ENCODE assay signal across 27 mouse cellular contexts in genomic region chr7:81597660-81598059, GRCm38 (mm10). TPM values are rescaled to one million over a fixed set of nuclear protein-coding genes. Genes with fewer than 3 reads are reported as not detected.
A peak's percentile ranks its signal among the peaks of the same experiment; 100 is the strongest.
DNase-seq lines count a peak whose midpoint lies in the region; ATAC-seq lines count a peak whose summit lies in the region.
"Had no signal": no experiment of that assay in that cellular context is flagged by ENCODE, and none has a peak within 500 bp of the region (broad histone marks: within the 10 kb centered on the region; RNA-seq: fewer than 3 reads in every experiment).

No protein-coding gene starts in this region.

- ATAC-seq in kidney, embryonic 16.5 days (ENCODE audit: low FRiP score, low TSS enrichment), result peak; percentile 23; the same call in 1 of the 2 replicates
- ATAC-seq in intestine, embryonic 15.5 days, result peak; percentile 56
- peak; percentile 29; the same call in 1 of the 2 replicates for ATAC-seq in stomach, embryonic 16.5 days (ENCODE audit: insufficient read depth, low FRiP score)
- ATAC-seq: liver, postnatal 0 days; midbrain, embryonic 16.5 days had no signal

- no peaks in the 10 kb centered on the region for H3K9me3 ChIP-seq in kidney, embryonic 16.5 days (ENCODE audit: low read length)
- H3K9me3 ChIP-seq in intestine, embryonic 15.5 days, result no peaks in the 10 kb centered on the region
- H3K9me3 ChIP-seq in stomach, embryonic 16.5 days (replicated peaks; ENCODE audit: control insufficient read depth, low read length), result no peaks in the 10 kb centered on the region
- H3K9me3 ChIP-seq: embryonic facial prominence, embryonic 13.5 days; forebrain, embryonic 12.5 days; hindbrain, embryonic 15.5 days; limb, embryonic 12.5 days; midbrain, embryonic 10.5 days; stomach, embryonic 15.5 days had no signal

- no peak overlapping the region for H3K27ac ChIP-seq in kidney, embryonic 16.5 days (ENCODE audit: low read length)
- no peak overlapping the region for H3K27ac ChIP-seq in intestine, embryonic 15.5 days
- no peak overlapping the region for H3K27ac ChIP-seq in stomach, embryonic 16.5 days (ENCODE audit: low read length)
- H3K27ac ChIP-seq: embryonic facial prominence, embryonic 13.5 days; forebrain, embryonic 12.5 days; hindbrain, embryonic 15.5 days; limb, embryonic 12.5 days; midbrain, embryonic 10.5 days; stomach, embryonic 15.5 days had no signal

- peak; percentile 64 for DNase-seq in heart, adult 11 months
- DNase-seq in heart, postnatal 25 days (ENCODE audit: low spot score), result no peak
- no peak for DNase-seq in kidney, postnatal 14 days
- no peak for DNase-seq in adrenal gland, adult 2 months
- DNase-seq: adrenal gland, postnatal 25 days; cerebellum, adult 11-12 months; cerebellum, postnatal 10 days; gastrocnemius, postnatal 25 days; heart, adult 18-20 months; kidney, adult 9 months; kidney, postnatal 25 days; lung, postnatal 10 days; right cerebral cortex, postnatal 25 days had no signal

- WGBS in kidney, embryonic 16.5 days, result 88% methylated on average over 1 of the region's 1 CpGs
- 96% methylated on average over 1 of the region's 1 CpGs for WGBS in intestine, embryonic 15.5 days
- 100% methylated on average over 1 of the region's 1 CpGs for WGBS in stomach, embryonic 16.5 days

- H3K4me2 ChIP-seq in kidney, embryonic 16.5 days (replicated peaks; ENCODE audit: low read depth, low read length), result no peak overlapping the region
- no peak overlapping the region for H3K4me2 ChIP-seq in intestine, embryonic 15.5 days (replicated peaks)
- H3K4me2 ChIP-seq in stomach, embryonic 16.5 days (ENCODE audit: low read depth, low read length), result no peak overlapping the region
- H3K4me2 ChIP-seq: embryonic facial prominence, embryonic 13.5 days; forebrain, embryonic 12.5 days; hindbrain, embryonic 15.5 days; limb, embryonic 12.5 days; stomach, embryonic 15.5 days had no signal

- H3K27me3 ChIP-seq in kidney, embryonic 16.5 days (ENCODE audit: insufficient read depth, low read length), result no peaks in the 10 kb centered on the region
- H3K27me3 ChIP-seq in intestine, embryonic 15.5 days (replicated peaks), result no peaks in the 10 kb centered on the region
- no peaks in the 10 kb centered on the region for H3K27me3 ChIP-seq in stomach, embryonic 16.5 days (ENCODE audit: control insufficient read depth, insufficient read depth, low read length)
- H3K27me3 ChIP-seq: embryonic facial prominence, embryonic 13.5 days; forebrain, embryonic 12.5 days; hindbrain, embryonic 15.5 days; limb, embryonic 12.5 days; stomach, embryonic 15.5 days had no signal

- H3K4me1 ChIP-seq in kidney, embryonic 16.5 days (ENCODE audit: insufficient read depth, low read length), result no peaks in the 10 kb centered on the region
- 0 out of 2 replicates have a peak, but pooled peaks cover 3% of the 10 kb centered on the region for H3K4me1 ChIP-seq in intestine, embryonic 15.5 days (replicated peaks)
- no peaks in the 10 kb centered on the region for H3K4me1 ChIP-seq in stomach, embryonic 16.5 days (ENCODE audit: control insufficient read depth, insufficient read depth, low read length)
- H3K4me1 ChIP-seq: forebrain, embryonic 12.5 days; midbrain, embryonic 10.5 days; stomach, embryonic 15.5 days had no signal

- no peak overlapping the region for H3K4me3 ChIP-seq in kidney, embryonic 16.5 days (ENCODE audit: low read length)
- H3K4me3 ChIP-seq in intestine, embryonic 15.5 days (replicated peaks), result no peak overlapping the region
- no peak overlapping the region for H3K4me3 ChIP-seq in stomach, embryonic 16.5 days (replicated peaks; ENCODE audit: low read length)
- H3K4me3 ChIP-seq: embryonic facial prominence, embryonic 13.5 days; forebrain, embryonic 12.5 days; hindbrain, embryonic 15.5 days; limb, embryonic 12.5 days; midbrain, embryonic 10.5 days; stomach, embryonic 15.5 days had no signal

- intact Hi-C loops in heart, postnatal 25 days (cut with DNase I), result no loop called here

- peaks cover 31% of the 10 kb centered on the region for H3K36me3 ChIP-seq in kidney, embryonic 16.5 days (ENCODE audit: insufficient read depth, low read length)
- peaks cover 26% of the 10 kb centered on the region for H3K36me3 ChIP-seq in intestine, embryonic 15.5 days
- H3K36me3 ChIP-seq in stomach, embryonic 16.5 days (ENCODE audit: control insufficient read depth, insufficient read depth, low read length), result peaks cover 9% of the 10 kb centered on the region; the same call in 1 of the 2 replicates

- no peak overlapping the region for H3K9ac ChIP-seq in kidney, embryonic 16.5 days (replicated peaks; ENCODE audit: low read length)
- H3K9ac ChIP-seq in intestine, embryonic 15.5 days, result no peak overlapping the region
- no peak overlapping the region for H3K9ac ChIP-seq in stomach, embryonic 16.5 days (ENCODE audit: low read length)
- H3K9ac ChIP-seq: forebrain, embryonic 12.5 days; hindbrain, embryonic 15.5 days; limb, embryonic 12.5 days; liver, postnatal 0 days; stomach, embryonic 15.5 days had no signal

RNA-seq across cellular contexts. Expression of gene Whamm, which starts 26.6 kb away (rescaled TPM):
- total RNA-seq in heart, postnatal 25 days (2021), result 1 to 10 TPM; 8.2 to 9.4 TPM
- 1.2 and 3.4 TPM in 2 replicates for polyA plus RNA-seq in kidney, embryonic 16.5 days (2015; fragmentation: Nextera tagmentation; extraction: Ambion mirVana)
- polyA plus RNA-seq in intestine, embryonic 15.5 days (2015; fragmentation: Nextera tagmentation; extraction: Ambion mirVana), result 5.9 and 6.3 TPM in 2 replicates
- 1.1 and 1.4 TPM in 2 replicates for polyA plus RNA-seq in stomach, embryonic 16.5 days (2015; fragmentation: Nextera tagmentation; extraction: Ambion mirVana)
- 10 to 100 TPM; 16.7 to 21.7 TPM for total RNA-seq in adrenal gland, adult 2 months (2021)
- 48.7 and 57.5 TPM in 2 replicates for polyA plus RNA-seq in adrenal gland, adult 2 months (2012; rRNA removed)

RNA-seq across cellular contexts. Expression of gene Fsd2, which starts 30.9 kb away (rescaled TPM):
- total RNA-seq in heart, postnatal 25 days (2021), result 100 to 1,000 TPM; 300 to 302 TPM
- 0.19 and 0.27 TPM in 2 replicates for polyA plus RNA-seq in kidney, embryonic 16.5 days (2015; fragmentation: Nextera tagmentation; extraction: Ambion mirVana)
- polyA plus RNA-seq in intestine, embryonic 15.5 days (2015; fragmentation: Nextera tagmentation; extraction: Ambion mirVana), result 0.10 and 0.15 TPM in 2 replicates
- polyA plus RNA-seq in stomach, embryonic 16.5 days (2015; fragmentation: Nextera tagmentation; extraction: Ambion mirVana), result 0.09 and 2.4 TPM in 2 replicates
- 1 to 10 TPM; 1.2 to 1.7 TPM for total RNA-seq in adrenal gland, adult 2 months (2021)
- polyA plus RNA-seq in adrenal gland, adult 2 months (2012; rRNA removed), result 0.51 and 0.61 TPM in 2 replicates
- total RNA-seq: common myeloid progenitor, adult 5-6 weeks; MEL had no signal
- polyA plus RNA-seq: intestine, embryonic 14.5 days; midbrain, embryonic 10.5 days had no signal
